Mouse (Mus musculus): ENCODE data around the gene Mettl24.

Mettl24 gene

GRCm38 (mm10) chr10:40816471-40816870 is 133.4 kb downstream of the Mettl24 start:
- DNase-seq: no peak

DNA sequence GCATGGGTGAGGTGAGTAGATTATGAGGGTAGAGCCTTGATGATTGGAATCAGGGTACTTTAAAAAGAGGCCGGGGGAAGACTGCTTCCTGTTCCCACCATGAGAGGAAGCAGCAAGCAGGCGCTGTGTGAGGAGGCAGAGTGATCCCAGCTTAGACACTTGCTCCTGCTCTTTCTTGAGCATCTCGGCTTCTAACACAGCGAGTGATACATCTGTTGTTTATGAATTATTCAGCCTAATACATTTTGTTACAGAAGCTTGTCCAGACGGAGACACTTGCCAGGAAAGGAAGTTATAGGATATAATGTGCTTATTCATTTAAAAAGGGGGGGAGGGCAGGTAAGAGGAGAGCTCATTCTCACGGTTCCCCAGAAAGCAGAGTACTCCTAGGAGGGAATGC is 142.9 kb downstream of the Mettl24 start:
- DNase-seq: no peak

- DNase-seq: no peak
Measured at GRCm38 (mm10) chr10:40827706-40828105, 144.6 kb downstream of the Mettl24 start.

GRCm38 (mm10) chr10:40830312-40830711 is 147.2 kb downstream of the Mettl24 start:
- DNase-seq: no peak

DNA sequence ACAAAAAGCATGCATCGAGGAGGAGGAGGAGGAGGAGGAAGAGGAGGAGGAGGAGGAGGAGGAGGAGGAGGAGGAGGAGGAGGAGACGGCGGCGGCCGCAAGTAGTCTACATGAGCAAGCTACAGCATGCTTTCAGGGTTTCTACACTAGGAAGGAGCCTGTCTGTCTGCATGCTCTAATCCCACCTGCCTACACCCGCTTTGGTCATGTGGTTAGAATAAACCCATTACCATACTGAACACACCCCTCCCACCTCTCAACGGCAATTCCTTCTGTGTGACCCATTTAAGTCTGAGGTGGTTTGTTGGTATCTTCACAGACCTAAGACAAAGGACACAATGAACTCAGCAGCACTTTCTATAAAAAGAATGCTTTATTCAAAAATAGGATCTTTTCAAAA is 148.2 kb downstream of the Mettl24 start:
- DNase-seq: no peak

DNA sequence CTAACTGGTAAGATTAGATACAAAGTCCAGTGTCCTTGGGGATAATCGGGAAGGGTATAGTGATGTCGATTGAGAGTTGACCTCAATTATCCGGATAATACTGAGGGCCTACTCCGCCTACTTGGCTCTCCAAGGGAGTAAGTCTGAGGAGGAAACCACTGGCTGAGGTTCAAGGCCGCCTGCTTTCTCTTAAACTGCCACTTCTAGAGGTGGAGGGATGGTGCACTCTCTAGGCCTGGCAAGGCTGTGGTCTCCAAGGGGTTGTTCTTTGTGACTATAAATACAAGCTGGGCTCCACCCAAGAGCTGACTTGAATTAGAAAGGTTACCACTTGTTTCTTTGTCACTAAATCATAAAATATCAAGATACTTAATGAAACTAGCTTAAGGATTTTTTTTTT is 157.0 kb downstream of the Mettl24 start:
- DNase-seq: no peak

- DNase-seq: no peak
Measured at GRCm38 (mm10) chr10:40843841-40844240, 160.8 kb downstream of the Mettl24 start.

DNA sequence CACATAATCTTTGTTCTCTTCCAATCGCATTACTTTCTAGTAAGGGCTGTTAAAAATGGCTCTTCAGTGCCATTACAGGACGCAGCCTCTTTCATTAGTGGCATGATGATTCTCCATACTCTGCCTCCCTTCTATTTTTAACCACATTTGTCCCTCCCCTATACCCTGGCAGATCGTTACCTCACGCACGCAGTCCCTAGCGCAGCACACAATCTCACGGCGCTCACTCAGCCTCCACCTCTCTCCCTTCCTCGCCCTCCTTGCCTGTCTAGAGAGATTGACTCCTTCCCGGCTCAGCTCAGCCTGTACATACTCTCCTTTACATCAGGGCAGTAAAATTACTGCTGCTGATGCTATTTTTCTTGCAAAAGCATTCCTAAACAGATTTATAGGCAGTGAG is 161.5 kb downstream of the Mettl24 start:
- no peak for DNase-seq

DNA sequence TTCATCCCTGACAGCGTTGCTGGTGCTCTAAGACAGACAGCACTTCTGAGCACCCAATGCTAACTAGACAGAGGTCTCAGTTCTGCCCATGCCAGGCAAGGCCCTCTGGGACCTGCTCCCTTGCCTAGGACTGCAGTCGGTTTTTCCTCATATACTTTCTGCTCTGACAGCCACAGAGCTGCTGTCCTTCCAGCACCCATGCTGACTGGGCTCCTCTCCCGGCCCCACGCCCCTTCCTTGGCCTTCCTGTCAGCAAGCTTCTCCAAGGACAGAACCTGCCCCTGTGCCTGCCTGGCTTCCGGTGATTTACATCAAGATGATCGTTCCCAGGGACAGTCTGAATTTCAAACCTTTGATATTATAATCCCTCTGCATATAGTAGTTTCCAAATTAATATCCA is 162.5 kb downstream of the Mettl24 start:
- no peak for DNase-seq

DNA sequence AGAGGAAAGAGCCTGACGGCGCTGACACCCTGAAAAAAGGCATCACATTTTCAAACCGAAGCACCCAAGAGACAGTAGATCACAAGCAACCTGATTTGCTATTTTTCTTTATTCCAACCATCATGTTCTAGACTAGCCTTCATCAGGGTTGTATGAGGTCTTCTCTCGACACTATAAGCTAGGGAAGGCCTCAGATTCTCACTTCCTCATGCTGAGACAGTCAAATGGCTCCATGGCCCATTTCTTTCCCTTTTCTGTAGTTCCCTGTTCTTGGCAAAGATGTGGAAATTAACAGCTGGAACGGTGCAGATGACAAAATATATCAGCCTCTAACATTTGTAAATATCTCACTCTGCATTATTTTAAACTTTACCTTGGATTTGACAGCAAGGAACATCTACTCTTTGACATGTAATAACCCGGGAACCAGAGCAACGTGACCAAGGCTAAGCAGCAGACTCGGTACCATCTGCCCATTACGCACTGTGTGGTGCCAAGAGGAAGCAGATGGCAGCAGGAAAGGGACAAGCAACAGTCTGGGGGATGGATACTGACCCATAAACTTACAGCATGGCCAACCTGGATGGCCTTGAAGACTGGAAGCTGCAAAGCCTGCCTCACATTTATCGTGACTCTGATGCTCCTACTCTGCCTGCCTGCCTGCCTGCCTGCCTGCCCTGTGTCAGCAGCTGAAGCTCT is 164.2 kb downstream of the Mettl24 start:
- DNase-seq: no peak

- no peak for DNase-seq
Measured at GRCm38 (mm10) chr10:40850644-40851043, 167.6 kb downstream of the Mettl24 start.

DNA sequence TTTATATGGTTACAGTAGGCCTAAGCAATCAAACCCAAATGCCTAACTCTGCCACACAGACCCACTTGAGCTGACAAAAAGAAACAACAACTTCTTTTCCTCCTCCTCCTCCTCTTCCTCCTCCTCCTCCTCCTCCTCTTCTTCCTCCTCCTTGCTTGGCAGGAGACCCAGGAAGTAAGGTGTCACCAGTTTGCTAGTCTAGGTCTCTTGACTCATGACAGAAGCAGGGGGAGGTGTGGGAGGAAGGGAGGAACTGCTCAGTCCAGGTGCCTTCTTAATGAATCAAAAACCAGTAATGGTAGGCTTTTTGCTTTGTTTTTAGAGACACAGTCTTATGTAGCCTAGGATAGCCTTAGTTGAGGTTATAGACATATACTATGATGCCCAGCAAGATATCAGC is 168.1 kb downstream of the Mettl24 start:
- DNase-seq: no peak

DNA sequence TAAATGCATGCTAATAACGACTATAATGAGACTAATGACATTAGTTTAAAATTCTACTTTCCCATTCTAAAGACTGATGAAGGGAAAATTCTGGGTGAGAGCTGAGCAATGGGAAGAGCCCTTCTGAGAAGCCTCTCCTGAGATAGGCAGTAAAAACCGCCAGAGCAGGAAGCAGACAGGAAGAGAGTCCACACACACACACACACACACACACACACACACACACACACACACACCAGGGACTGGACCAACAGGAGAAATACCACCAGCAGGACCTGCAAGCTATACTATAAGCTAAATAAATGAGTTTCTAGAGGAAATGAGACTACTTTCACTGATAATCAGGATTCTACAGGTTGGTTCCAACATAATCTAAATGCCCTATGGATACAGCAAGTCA is 172.5 kb downstream of the Mettl24 start:
- DNase-seq: no peak

- DNase-seq: no peak
Measured at GRCm38 (mm10) chr10:40856703-40857102, 173.6 kb downstream of the Mettl24 start.

DNA sequence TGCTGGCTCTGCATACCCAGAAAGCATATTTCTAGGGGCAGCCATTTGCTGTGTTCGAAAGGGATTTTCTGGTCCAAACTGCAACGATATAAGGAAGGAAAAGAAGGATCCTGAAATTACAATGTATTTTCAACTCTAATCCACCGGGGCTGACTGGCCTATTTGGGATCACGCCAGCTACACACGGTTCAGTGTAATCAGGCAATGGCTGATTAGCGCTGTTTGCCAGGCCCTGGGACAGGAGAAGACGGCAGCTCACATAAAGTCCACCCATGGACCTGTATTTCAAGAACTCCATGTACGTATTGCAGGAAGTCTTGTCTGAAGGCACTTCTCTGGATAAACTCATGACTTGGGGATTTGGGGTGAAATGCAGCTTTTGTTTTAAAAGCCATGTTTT is 174.5 kb downstream of the Mettl24 start:
- DNase-seq: no peak
